Mouse (Mus musculus) lung, adult 2 months (tissue): ENCODE results near the gene Abo.
A peak's percentile ranks its signal among the peaks of the same experiment; 100 is the strongest.

Experiments
- CTCF ChIP-seq: fragments of 200-500 bp; IDR thresholded peaks from 2 replicates; pipeline ENCODE4 v1.5.1; 2011; ENCODE audit warnings: mild to moderate bottlenecking, low read length, control low read depth; ENCODE audit not compliant: insufficient read depth
- POLR2A ChIP-seq: fragments of 200-500 bp; IDR thresholded peaks from 2 replicates; pipeline ENCODE4 v1.6.1; 2011; ENCODE audit warnings: low read depth, mild to moderate bottlenecking, control low read depth, low read length, borderline replicate concordance; ENCODE audit errors: extremely low read depth

DNA sequence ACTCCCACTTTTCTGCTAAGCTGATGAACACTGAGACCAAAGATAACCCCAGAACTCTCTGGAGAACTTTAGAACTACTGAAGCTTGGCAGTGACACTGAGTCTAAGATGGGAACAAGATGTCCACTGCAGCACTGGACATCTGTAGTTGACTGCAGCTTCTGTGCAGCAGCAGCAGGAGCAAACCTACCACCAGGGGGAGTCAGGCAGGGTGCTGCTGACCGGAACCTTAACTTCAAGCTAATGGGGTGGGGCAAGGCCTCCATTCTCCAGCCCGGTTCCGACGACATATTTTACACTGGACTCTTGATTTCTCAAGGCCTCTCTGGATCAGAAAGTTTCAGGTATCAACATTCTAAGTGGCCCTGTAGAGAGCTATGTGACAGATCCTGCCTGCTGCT is 42.3 kb upstream of the Abo start:
- TF ChIP-seq CTCF: peak; percentile 82
- no peak for TF ChIP-seq POLR2A
